Mouse (Mus musculus) liver, embryonic 15.5 days (tissue): ENCODE results near the gene Ddrgk1. TPM values are rescaled to one million over a fixed set of nuclear protein-coding genes. Genes with fewer than 3 reads are reported as not detected.

ENCODE experiments used
- ATAC-seq: fragments of 200-750 bp; cut with Nextera tagmentation; 2 replicates; pipeline ENCODE4 v1.8.0; 2017; ENCODE audit warnings: moderate number of reproducible peaks, mild to moderate bottlenecking, moderate library complexity; ENCODE audit not compliant: insufficient read depth
- H3K27ac ChIP-seq: fragments of 300-500 bp; sonication (generic); replicated peaks from 2 replicates; pipeline ENCODE4 v1.5.1; 2015; ENCODE audit warnings: mild to moderate bottlenecking, inconsistent platforms
- H3K27me3 ChIP-seq: fragments of 300-500 bp; sonication (generic); 2 replicates; pipeline ENCODE4 v1.6.1; 2015; ENCODE audit warnings: mild to moderate bottlenecking, inconsistent platforms
- H3K36me3 ChIP-seq: fragments of 300-500 bp; sonication (generic); replicated peaks from 2 replicates; pipeline ENCODE4 v1.6.1; 2015; ENCODE audit warnings: moderate library complexity, mild to moderate bottlenecking, inconsistent platforms
- H3K4me1 ChIP-seq: fragments of 300-500 bp; sonication (generic); replicated peaks from 2 replicates; pipeline ENCODE4 v1.6.1; 2015; ENCODE audit warnings: inconsistent platforms
- H3K4me2 ChIP-seq: fragments of 300-500 bp; sonication (generic); 2 replicates; pipeline ENCODE4 v1.6.1; 2015; ENCODE audit warnings: moderate library complexity, mild to moderate bottlenecking, inconsistent platforms
- H3K4me3 ChIP-seq: fragments of 300-500 bp; sonication (generic); replicated peaks from 2 replicates; pipeline ENCODE4 v1.5.1; 2015; ENCODE audit warnings: mild to moderate bottlenecking, inconsistent platforms
- H3K9ac ChIP-seq: fragments of 300-500 bp; sonication (generic); 2 replicates; pipeline ENCODE4 v1.6.1; 2015; ENCODE audit warnings: moderate library complexity, mild to moderate bottlenecking, inconsistent platforms
- H3K9me3 ChIP-seq: fragments of 300-500 bp; sonication (generic); replicated peaks from 2 replicates; pipeline ENCODE4 v1.6.1; 2016; ENCODE audit warnings: inconsistent platforms
- WGBS: fragments of 180-500 bp; shearing (Covaris S2); methylation state at CpG from one replicate; pipeline ENCODE4 v1.1.7; 2015; ENCODE audit warnings: mixed read lengths; ENCODE audit not compliant: insufficient replicate concordance; 5-methylcytosine and 5-hydroxymethylcytosine counted together
- polyA plus RNA-seq: library from polyadenylated mRNA; unstranded; fragments of >200 nt; fragmentation: Nextera tagmentation; extraction: Ambion mirVana; gene quantifications from 2 replicates; pipeline ENCODE4 v1.2.1, GENCODE M21; 2015

Ddrgk1 gene
- polyA plus RNA-seq, 1 experiment from 2014 or later = 40.6 TPM

DNA sequence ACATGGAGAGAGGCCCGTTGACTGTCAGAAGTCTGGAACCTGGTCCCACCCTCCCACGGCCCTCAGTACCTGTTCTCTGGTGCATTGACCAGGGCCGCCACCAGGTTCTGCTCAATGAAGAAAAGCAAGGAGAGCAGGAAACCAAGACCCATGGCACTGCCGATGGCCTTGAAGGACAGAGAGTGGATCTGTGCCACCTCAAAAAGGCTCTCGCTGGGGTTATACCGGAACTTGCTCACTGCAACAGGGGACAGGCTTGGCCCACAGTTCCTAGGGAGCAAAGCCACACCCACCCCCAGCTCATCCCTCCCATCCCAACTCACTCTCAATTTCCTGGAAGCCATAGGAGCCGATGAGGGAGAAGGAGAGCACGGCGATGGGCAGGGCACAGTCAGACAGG is 21.0 kb upstream of the Ddrgk1 start:
- Histone ChIP-seq H3K4me3 (no peak overlapping the region), H3K9ac (no peak overlapping the region), H3K4me1 (no peaks in the 10 kb centered on the region), H3K36me3 (peaks cover 28% of the 10 kb centered on the region), H3K4me2 (no peak overlapping the region), H3K9me3 (no peaks in the 10 kb centered on the region), H3K27me3 (no peaks in the 10 kb centered on the region), H3K27ac (no peak overlapping the region)
- 81% methylated on average over 9 of the region's 9 CpGs for WGBS
- no peak for ATAC-seq

DNA sequence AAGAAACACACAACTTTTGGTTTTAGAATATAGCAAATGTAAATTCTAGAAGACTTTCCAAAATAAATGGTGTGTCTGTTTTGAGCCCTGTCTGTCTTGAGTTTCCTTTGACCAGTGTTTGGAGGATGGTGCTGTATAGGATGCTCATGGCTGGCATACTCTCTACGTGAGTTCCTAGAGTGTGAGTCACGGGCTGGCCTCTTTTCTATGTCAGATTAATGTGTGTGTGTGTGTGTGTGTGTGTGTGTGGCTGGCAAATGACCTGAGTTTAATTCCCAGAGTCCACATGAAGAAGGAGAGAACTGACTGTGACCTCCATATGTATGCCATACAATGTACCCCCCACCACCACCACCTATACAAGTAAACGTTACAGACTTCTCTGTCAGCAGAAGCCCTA is 17.1 kb upstream of the Ddrgk1 start:
- 87% methylated on average over 3 of the region's 3 CpGs for WGBS
- Histone ChIP-seq H3K36me3 (peaks cover 67% of the 10 kb centered on the region), H3K4me1 (no peaks in the 10 kb centered on the region), H3K9ac (no peak overlapping the region), H3K27ac (no peak overlapping the region), H3K27me3 (no peaks in the 10 kb centered on the region), H3K4me2 (no peak overlapping the region), H3K4me3 (no peak overlapping the region), H3K9me3 (no peaks in the 10 kb centered on the region)
- ATAC-seq = no peak

DNA sequence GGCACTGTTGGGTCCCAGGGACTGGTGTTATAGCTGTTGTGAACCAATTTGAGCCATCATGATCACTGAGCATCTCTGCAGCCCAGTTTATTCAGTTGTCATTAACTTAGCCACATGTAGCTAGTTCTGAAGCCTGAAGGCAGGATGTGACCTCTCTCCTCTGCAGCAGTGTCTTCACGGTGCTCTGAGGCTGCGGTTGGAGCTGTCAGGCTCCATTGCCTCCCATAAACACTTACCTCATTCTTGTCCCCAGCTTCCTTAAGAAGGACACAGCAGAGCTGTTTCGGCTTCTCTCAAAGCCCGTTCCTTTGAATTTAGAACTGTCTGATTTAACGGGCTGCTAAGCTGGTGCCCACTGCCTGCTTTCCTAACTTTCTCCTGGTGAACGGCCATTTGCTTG is 15.4 kb upstream of the Ddrgk1 start:
- Histone ChIP-seq H3K27ac (no peak overlapping the region), H3K27me3 (no peaks in the 10 kb centered on the region), H3K36me3 (peaks cover 84% of the 10 kb centered on the region), H3K4me2 (no peak overlapping the region), H3K4me1 (no peaks in the 10 kb centered on the region), H3K9ac (no peak overlapping the region), H3K4me3 (no peak overlapping the region), H3K9me3 (no peaks in the 10 kb centered on the region)
- WGBS = 84% methylated on average over 6 of the region's 6 CpGs
- ATAC-seq = no peak

DNA sequence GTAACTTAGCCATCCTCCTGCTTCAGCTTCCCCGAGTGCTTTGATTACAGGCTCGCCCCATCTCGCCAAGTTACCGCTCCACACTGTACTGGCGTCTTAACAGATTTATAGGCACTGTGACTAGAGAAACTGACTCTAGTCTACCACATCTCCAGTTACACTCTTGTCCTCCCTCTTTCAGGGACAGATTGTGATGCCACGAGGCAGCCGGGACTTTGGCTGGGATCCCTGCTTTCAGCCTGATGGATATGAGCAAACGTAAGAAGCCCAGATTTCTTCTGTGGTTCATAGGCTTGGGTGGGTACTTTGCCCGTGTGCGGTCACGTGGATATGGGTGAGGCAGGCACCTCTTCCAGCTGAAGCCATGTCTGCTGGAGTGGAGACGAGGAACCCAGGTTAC is 14.7 kb upstream of the Ddrgk1 start:
- 83% methylated on average over 12 of the region's 12 CpGs for WGBS
- no peaks in the 10 kb centered on the region for H3K4me1 ChIP-seq
- H3K27ac ChIP-seq = no peak overlapping the region
- no peak overlapping the region for H3K4me3 ChIP-seq
- H3K36me3 ChIP-seq = peaks cover 89% of the 10 kb centered on the region
- no peak for ATAC-seq
- H3K9ac ChIP-seq = no peak overlapping the region
- no peaks in the 10 kb centered on the region for H3K27me3 ChIP-seq
- H3K9me3 ChIP-seq = no peaks in the 10 kb centered on the region
- H3K4me2 ChIP-seq = no peak overlapping the region

DNA sequence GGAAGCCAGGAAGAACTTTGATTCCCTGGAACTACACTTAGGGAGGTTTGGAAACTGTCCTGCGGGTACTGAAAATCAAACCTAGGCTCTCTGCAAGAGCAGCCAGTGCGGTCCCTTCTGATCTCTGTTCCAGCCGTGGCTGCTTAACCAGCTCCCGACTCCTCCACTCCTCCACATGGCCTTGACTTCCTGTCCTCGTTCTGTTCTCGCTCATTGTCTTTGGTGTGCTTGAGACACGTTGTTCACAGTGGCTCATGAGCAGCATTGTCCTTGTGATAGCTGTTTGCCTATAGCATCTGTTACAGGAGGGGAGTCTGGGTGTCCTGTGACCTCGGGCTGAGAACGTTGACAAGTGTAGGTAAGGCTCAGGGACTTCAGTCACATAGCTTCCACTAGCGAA is 12.8 kb upstream of the Ddrgk1 start:
- WGBS = 77% methylated on average over 10 of the region's 10 CpGs
- H3K27me3 ChIP-seq = no peaks in the 10 kb centered on the region
- no peak overlapping the region for H3K27ac ChIP-seq
- no peaks in the 10 kb centered on the region for H3K9me3 ChIP-seq
- no peak overlapping the region for H3K9ac ChIP-seq
- H3K4me2 ChIP-seq = no peak overlapping the region
- no peaks in the 10 kb centered on the region for H3K4me1 ChIP-seq
- peaks cover 97% of the 10 kb centered on the region for H3K36me3 ChIP-seq
- H3K4me3 ChIP-seq = no peak overlapping the region
- ATAC-seq = no peak

DNA sequence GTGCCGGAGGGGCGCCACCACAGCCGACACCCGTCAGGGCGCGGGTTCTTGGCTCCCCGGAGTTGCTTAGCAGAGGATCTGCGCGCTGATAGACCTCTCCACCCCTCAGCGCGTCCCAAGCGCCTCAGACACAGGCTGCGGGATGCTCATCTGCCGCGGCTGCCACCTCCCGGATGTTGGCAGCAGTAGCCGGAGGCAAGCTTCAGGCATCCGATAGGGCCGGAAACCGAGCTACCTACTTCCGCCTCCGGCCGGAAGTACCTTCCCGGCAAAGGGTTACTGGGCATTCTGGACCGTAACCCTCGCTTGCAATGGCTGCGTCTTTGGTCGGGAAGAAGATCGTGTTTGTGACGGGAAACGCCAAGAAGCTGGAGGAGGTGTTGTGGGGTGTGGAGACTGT is 3.1 kb upstream of the Ddrgk1 start, which contains the start of gene Itpa:
Gene Itpa (plus strand): TSS at position 52 of the 400 bp plus-strand sequence.
- Histone ChIP-seq H3K4me1 (peaks cover 62% of the 10 kb centered on the region), H3K4me2 (peak within 1 kb of the TSS; percentile 75), H3K4me3 (peak within 1 kb of the TSS; percentile 85), H3K9me3 (no peaks in the 10 kb centered on the region), H3K27ac (peak within 1 kb of the TSS; percentile 85), H3K27me3 (no peaks in the 10 kb centered on the region), H3K36me3 (peaks cover 28% of the 10 kb centered on the region), H3K9ac (peak within 1 kb of the TSS; percentile 73)
- WGBS = under 1% methylated on average over 31 of the region's 31 CpGs
- ATAC-seq = peak; percentile 64

DNA sequence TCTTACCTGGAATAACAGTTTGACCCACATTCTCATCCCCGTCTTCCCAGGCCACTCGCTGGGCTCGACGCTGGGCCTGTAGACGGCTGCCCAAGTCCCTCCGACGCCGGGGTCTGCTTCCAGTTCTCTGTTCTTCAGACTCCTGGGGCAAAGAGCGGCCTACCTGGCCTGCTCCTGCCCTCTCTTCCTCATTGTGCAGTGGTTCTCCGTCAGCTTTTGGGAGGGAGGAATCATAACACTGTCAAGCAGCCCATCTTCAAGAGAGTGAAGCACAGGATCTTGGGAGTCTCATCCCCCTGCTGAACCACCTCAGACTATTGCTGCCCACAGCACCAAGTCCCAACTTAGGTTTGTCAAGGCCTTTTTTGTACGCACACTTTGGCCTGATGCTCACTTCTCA is 1.1 kb downstream of the Ddrgk1 start:
- H3K4me3 ChIP-seq = peak overlapping the region; percentile 72
- H3K4me2 ChIP-seq = peak overlapping the region; percentile 87
- WGBS = 89% methylated on average over 11 of the region's 11 CpGs
- peaks cover 41% of the 10 kb centered on the region for H3K4me1 ChIP-seq
- peak overlapping the region; percentile 82 for H3K9ac ChIP-seq
- no peaks in the 10 kb centered on the region for H3K9me3 ChIP-seq
- no peaks in the 10 kb centered on the region for H3K27me3 ChIP-seq
- ATAC-seq = no peak
- H3K27ac ChIP-seq = peak overlapping the region; percentile 97
- H3K36me3 ChIP-seq = peaks cover 43% of the 10 kb centered on the region

DNA sequence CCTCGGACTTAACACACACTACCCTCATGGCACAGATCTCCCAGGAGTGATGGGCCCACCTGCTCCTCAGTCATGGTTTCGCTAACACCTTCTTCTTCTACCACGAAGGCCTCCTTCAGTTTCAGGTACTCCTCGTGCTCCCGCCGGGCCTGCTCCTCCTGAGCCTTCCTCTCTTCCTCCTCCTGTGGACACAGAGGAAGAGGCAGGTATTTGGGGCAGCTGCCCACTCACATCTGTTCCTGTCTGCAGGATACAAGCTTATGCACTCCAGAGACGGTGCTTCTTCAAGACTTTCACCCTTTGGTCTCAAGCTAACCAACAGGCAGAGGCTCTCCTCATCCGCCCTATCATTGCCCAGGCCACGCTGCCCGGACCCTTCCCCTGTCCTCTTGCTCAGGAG is 5.9 kb downstream of the Ddrgk1 start:
- WGBS = 88% methylated on average over 10 of the region's 10 CpGs
- Histone ChIP-seq H3K9ac (0 out of 2 replicates have a peak overlapping the region, but pooled peaks have one; percentile 3), H3K36me3 (peaks cover 90% of the 10 kb centered on the region), H3K9me3 (no peaks in the 10 kb centered on the region), H3K4me1 (peaks cover 52% of the 10 kb centered on the region), H3K27ac (no peak overlapping the region), H3K4me3 (no peak overlapping the region), H3K27me3 (no peaks in the 10 kb centered on the region), H3K4me2 (no peak overlapping the region)
- no peak for ATAC-seq

DNA sequence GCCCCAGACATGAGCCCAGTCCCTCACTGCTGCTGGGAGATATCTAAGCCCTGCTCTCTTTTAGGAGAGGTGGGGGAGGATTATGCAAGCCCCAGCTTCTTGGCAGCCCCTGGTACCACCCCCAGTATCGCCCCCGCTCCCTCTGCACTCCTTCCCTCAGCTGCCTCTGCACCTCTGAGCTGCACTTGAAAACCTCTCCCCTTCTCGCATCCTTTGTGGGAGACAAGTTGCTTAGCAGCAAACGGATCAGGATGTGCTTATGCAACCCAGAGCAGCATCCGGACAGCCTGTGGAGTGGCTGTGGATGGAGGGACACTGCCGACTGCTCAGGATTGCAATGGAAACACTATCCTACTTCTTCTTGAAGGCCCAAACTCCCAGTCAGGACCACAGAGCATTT is 6.9 kb downstream of the Ddrgk1 start:
- H3K4me1 ChIP-seq = peaks cover 46% of the 10 kb centered on the region
- peaks cover 94% of the 10 kb centered on the region for H3K36me3 ChIP-seq
- no peak overlapping the region for H3K4me3 ChIP-seq
- no peak overlapping the region for H3K9ac ChIP-seq
- ATAC-seq = no peak
- peak overlapping the region; percentile 29; the same call in 1 of the 2 replicates for H3K27ac ChIP-seq
- no peak overlapping the region for H3K4me2 ChIP-seq
- 80% methylated on average over 6 of the region's 6 CpGs for WGBS
- H3K9me3 ChIP-seq = no peaks in the 10 kb centered on the region
- no peaks in the 10 kb centered on the region for H3K27me3 ChIP-seq

DNA sequence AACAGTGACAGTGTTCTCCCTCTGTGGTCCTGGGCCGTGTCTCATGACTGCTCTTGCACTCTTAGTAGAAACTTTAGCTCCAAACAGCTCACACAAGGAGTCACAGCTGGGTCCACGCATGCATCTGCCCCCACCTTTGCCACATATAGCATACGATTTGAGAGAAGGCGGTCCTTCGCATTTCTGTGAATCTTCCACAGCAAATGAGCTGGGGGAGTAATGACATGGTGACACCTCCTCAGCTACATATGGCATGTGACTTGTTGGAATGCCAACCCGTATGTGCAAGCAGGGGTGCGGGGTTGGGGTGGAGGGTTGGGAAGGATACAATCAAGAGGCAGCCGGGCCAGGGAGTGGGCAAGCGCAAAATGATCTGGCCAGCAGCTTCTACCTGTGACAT is 7.9 kb downstream of the Ddrgk1 start:
- Histone ChIP-seq H3K27ac (peak overlapping the region; percentile 89), H3K27me3 (no peaks in the 10 kb centered on the region), H3K36me3 (peaks cover 87% of the 10 kb centered on the region), H3K4me1 (peaks cover 42% of the 10 kb centered on the region), H3K9me3 (no peaks in the 10 kb centered on the region), H3K4me2 (0 out of 2 replicates have a peak overlapping the region, but pooled peaks have one; percentile 59), H3K9ac (0 out of 2 replicates have a peak overlapping the region, but pooled peaks have one; percentile 31), H3K4me3 (no peak overlapping the region)
- ATAC-seq = no peak
- 90% methylated on average over 9 of the region's 9 CpGs for WGBS

DNA sequence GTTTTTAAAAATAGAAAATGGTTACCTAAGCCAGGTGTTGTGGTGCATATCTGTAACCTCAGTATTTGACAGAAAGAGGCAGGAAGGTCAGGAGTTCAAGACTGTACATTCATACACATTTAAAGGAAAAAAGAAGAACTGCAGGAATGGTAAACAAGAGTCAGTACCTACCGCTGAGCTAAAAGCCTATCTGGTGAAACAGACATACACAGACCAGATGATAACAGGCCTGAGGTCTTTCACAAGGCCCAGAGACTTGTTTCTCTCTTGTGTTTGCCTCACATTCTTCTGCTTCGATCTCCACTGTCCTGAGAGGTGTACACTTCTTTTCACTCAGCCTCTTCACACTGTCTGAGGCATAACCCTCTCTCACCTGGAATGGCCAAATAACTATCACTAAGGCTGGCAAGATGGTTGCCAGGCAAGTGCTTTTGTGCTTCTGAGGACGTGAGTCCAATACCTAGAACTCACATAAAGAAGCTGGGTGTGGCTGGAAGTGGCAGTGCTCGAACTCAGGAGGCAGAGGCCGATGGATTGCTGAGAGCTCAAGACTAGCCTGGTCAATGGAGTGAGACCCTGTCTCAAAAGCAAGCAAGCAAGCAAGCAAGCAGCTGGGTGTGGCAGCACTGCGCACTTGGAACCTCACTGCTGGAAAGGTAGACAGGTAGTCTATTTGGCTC is 8.7 kb downstream of the Ddrgk1 start:
- H3K4me3 ChIP-seq = peak overlapping the region; percentile 11; the same call in 1 of the 2 replicates
- peaks cover 42% of the 10 kb centered on the region for H3K4me1 ChIP-seq
- peak; percentile 92 for ATAC-seq
- H3K27me3 ChIP-seq = no peaks in the 10 kb centered on the region
- H3K9ac ChIP-seq = peak overlapping the region; percentile 31; the same call in 1 of the 2 replicates
- peaks cover 81% of the 10 kb centered on the region for H3K36me3 ChIP-seq
- peak overlapping the region; percentile 59 for H3K4me2 ChIP-seq
- 40% methylated on average over 6 of the region's 6 CpGs for WGBS
- H3K27ac ChIP-seq = peak overlapping the region; percentile 89
- no peaks in the 10 kb centered on the region for H3K9me3 ChIP-seq
